Mouse (Mus musculus) adrenal gland, adult 10 weeks (tissue): ENCODE data around the gene Il2ra. TPM values are rescaled to one million over a fixed set of nuclear protein-coding genes. Genes with fewer than 3 reads are reported as not detected.

Experiments used
- polyA plus RNA-seq: library from polyadenylated mRNA; stranded (reverse); fragments of 350-450 nt; fragmentation: Illumina TruSeq; extraction: RNeasy Lipid Tissue Mini Kit (QIAGEN cat#74804); gene quantifications from one replicate; pipeline ENCODE4 v1.2.3, GENCODE M21; 2014; ENCODE audit warnings: low read depth, low replicate concordance

Il2ra gene
- 1.0 TPM for polyA plus RNA-seq

DNA sequence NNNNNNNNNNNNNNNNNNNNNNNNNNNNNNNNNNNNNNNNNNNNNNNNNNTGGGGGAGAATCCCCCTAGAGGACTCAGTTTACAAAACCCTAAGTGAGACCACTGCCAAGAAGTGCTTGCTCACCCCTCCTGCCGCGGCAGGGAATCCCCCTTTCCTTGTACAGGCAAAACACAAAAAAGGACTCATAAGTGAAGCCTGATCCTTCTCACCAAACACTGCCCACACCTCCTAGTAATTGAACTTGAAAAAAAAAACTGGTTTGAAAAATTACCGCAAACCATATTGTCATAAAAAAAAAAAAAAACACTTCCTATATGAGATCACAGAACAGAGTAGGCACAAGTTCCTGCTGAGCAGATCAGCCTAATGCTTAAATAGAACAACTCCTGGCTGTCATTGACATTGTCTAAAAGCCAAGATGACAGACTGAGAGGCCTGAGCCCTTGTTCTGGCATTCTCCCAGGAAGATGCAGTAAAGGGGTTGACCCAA lies at the start of gene Il2ra:
Gene Il2ra (plus strand): TSS at position 357 of the 491 bp plus-strand sequence.

DNA sequence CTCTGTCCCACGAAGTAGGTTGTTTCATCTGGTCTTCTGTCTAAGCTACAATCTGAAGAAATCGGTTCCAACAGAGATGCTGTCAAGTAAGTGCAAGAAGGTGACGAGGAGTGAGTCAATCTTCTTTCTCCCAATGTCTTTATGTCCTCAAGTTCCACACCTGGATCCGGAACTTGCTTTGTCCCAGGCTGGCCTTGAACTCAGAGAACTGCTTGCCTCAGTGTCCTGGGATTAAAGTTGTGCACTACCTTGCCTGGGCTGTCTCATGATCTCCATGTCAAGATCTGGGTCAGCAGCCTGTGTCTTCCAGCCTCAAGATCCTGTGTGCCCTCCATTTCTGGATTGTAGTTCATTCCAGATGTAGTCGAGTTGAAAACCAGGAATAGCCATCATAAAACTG lies 38.6 kb upstream of the Il2ra start, which contains the start of gene Rbm17:
Gene Rbm17 (minus strand): TSS at position 101 of the 400 bp plus-strand sequence.

DNA sequence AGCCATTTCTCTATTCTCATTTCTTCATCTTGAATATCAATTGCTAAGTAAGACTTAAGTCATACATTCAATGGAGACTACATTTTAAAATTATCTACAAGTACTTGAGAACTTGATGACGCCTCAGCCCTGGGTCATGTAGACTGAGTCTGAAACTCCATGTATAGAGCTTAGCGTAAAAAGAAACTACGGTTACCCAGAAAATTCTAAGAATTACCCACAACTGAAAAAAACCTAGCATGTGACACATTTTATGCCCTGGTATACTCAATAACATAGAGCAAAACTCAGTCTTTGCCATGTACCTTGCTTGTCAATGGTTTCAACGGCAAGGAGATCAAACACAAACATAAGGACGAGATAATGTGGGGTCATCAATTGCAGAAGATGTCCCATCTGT lies 16.7 kb upstream of the Il2ra start, which contains the start of gene Gm17490:
Gene Gm17490 (minus strand): TSS at position 375 of the 400 bp plus-strand sequence.

DNA sequence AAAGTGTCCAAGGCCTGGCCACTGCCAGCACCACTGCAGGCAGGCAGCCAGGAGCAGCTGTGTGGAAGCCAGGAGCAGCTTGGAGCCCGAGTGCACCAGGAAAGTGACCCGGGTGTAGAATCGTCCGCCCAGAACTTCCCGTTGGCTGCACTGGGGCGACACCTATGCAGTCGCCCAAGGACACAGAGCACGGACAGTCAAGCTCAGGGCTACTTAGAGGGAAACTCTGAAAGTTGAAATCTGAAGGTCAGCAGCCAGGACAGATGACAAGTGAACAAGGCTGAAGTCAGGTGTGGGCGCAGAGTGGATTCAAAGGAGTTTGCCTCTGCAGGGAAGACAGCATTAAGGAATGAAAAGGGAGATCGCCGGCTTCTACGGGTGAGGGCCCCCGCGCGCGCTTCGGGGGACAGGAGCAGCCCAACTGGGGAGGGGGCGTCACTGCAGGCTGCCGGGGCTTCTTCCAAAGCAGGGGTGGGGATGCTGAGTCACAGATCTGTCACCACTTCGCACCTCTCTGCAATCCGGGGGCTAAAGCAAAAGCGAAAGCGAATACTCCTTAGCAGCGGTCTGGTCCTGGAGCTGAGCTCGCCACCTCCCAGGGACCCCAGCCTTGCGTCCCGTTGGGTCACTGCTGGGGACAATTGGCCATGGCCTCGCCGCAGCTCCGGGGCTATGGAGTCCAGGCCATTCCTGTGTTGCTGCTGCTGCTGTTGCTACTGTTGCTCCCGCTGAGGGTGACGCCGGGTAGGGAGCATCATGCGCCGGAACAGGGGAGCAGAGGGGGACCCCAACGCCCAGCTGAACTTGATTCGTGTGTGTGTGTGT lies 62.8 kb downstream of the Il2ra start, which contains the start of gene Il15ra:
Gene Il15ra (plus strand): TSS at position 90 of the 825 bp plus-strand sequence.

Other genes starting within 250 kb of the Il2ra start
- gene Pfkfb3, start 88.7 kb upstream of the Il2ra start, polyA plus RNA-seq: 40.2 TPM
- gene Rbm17, start 38.7 kb upstream of the Il2ra start, polyA plus RNA-seq: 209 TPM
- gene Gm17490, start 16.5 kb upstream of the Il2ra start, polyA plus RNA-seq: not detected
- gene Il15ra, start 62.5 kb downstream of the Il2ra start, polyA plus RNA-seq: 9.6 TPM
- 83.7 TPM for gene Fbh1, start 134.8 kb downstream of the Il2ra start, polyA plus RNA-seq
- 13.8 TPM for gene Ankrd16, start 135.1 kb downstream of the Il2ra start, polyA plus RNA-seq